Mouse (Mus musculus) heart, adult 2 months (tissue): ENCODE results near the gene Pole.

Source experiments
- CTCF ChIP-seq: fragments of 200-600 bp; IDR thresholded peaks from 2 replicates; pipeline ENCODE4 v1.8.1; 2022; ENCODE audit warnings: antibody characterized with exemption, mild to moderate bottlenecking, moderate library complexity
- POLR2A ChIP-seq: fragments of 200-500 bp; IDR thresholded peaks from 2 replicates; pipeline ENCODE4 v1.6.1; 2011; ENCODE audit warnings: mild to moderate bottlenecking, low read depth, low read length, control low read depth; ENCODE audit not compliant: insufficient read depth

DNA sequence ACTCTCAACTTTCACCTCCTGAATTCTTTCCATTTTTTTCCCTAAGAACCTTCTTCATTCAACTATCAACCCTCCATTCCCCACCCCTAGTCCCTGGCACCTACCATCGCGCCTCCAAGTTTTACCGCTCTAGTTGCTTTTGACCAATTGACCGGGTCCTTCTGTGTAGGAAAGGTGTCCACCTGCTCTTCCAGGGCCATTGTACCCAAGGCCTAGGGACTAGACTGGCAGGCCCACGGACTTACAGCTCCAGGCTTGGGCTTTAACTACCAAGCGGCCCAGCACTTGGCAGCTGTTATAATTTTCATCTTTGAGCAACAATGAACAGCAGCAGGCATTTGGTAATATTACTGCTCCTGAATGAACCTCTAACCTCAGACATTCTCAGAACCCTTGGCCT is 15.9 kb upstream of the Pole start:
- TF ChIP-seq POLR2A (no peak), CTCF (no peak)
